Mouse (Mus musculus) heart, postnatal 10 days (tissue): ENCODE measurements at regions not wholly inside any gene's neighbourhood (a gene's known extent, or its start where the extent isn't known, plus 50 kb on each side); places are given as distances from the start of the nearest gene placed in this dataset.

ENCODE experiments used
- DNase-seq, 2 experiments: peaks; one replicate each; pipeline ENCODE4 v3.0.0; 2021
- intact Hi-C: fragments of 180-260 bp; cut with DNase I; formaldehyde crosslinking; loops from one replicate; pipeline ENCODE4 v1.15.1; 2025

DNA sequence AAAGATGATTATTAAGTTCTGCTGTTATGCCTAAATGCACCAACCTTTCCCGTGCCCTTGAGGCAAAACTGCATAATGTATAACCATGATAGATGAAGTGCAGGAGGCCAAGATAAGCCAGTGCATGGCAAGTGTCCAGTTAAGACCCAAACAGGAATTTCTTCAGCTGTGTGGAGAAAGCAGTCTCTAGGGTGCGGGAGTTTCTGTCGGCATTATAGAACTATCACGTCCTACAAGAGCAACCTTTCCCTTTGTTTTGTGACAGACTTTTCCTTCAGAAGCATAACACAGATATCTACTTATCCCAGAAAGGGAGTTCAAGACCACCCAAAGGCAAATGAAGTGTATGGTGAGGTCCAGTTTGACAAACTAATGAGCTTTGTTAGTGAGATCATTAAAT lies 560.1 kb upstream of the Cdh18 start:
- DNase-seq = no peak
- intact Hi-C loops = no loop called here

DNA sequence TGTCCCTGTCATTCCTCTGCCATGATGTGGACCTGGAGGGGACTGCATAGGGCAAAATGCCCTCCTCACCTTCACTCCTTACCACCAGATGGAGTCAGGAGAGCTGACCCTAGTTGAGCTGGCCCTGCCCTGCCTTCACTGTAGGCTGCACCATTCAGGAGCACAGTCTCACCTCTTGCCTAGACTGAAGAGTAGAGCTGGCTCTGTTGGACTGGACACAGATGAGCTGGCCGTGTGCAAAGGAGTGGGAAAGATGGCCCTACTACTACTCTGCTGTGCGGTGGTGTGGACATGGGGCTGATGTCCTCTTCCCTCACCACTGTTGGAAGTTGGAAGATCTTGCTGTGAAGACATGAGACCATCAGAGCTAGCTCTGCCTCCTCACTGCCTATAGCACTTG lies 555.5 kb upstream of the Cdh18 start:
- intact Hi-C loops = no loop called here
- no peak for DNase-seq

DNA sequence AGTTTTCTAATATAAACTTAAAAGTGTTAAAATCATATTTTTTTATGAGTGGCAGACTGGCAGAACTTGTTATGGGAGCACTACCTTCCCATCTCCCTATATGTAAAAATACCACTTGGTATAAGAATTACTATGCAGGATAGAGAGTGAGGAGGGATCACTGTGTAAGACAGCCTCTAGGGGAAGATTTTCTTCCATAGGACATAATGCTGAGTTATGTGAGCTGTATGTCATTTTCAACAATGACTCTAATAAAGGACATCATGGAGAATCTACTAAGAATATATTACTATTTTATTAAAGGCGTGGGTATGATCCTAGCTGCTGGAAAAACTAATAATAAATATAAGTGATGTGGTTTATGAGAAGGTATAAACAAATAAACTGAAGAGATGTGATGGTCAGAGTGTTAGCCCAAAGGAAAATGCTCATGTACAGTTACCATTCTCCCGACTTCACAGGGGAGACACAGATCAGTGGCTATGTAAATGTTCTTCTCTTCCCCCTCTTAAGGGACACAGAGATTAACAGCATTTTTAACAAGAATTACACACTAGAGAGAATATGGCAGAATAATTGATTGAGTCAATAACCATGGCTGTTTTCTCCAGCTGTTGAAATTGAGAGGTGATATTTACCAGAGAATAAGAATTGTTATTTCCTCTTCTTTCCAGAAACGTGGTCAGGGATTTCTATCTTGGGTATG lies 553.5 kb upstream of the Cdh18 start:
- intact Hi-C loops = no loop called here

DNA sequence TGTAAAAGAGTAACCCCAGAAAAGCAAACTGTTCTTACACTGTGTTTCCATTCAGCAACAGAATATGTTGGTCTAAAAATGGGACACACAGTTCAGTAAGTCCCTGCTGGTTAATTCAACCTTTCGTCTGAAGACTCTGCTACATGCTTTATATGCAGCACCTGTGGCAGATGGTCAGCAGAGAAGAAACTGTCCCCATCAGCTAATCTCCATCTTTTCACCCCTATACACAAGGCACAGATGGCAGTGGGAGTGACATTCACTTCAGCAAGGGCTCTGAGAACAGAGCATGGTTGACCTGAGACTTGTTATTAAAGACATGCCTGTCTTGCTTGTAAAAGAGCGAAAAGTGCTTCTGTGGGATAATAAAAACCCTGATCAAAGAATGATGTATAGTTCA lies 528.8 kb upstream of the Cdh18 start:
- no peak for DNase-seq
- intact Hi-C loops = no loop called here

More for the DNA sequence above, 553.5 kb upstream of the Cdh18 start:
- DNase-seq = no peak

DNA sequence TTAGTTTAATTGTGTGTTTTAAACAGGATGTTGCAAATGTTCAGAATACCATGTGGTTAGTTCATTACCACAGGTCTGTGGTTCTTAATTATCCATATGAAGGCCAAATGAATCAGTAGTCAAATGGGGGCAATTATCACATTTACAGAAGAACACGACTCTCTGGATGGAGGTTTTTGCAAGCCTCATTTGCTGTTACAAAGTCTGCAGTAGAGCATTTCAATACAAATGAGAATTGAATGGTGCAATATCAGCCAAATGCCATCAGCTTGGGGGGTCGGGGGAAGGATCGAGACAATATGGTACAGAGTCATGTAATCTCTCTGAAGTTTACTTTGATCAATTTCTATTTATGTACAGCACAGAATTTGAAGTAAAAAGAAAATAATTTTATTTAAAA lies 518.6 kb upstream of the Cdh18 start:
- DNase-seq = no peak
- intact Hi-C loops = no loop called here

DNA sequence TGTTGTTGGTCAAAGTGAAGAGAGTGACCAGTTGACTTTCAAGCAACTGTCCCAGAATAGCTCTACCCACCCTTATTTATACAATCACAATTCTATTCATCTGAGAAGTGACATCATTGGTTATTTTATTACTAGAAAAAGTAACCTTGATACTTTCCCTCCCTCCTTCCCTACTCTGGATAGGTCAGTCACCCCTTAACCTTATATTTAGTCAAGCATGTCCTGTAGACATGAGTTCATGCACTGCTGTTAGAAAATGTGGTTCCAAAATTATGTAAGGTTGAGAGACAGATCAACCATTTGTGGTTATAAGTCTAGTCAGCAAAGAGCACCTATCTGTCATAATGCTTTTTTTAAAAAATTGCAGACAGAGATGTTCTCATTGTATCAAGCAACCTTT lies 502.4 kb upstream of the Cdh18 start:
- no peak for DNase-seq
- intact Hi-C loops = no loop called here

DNA sequence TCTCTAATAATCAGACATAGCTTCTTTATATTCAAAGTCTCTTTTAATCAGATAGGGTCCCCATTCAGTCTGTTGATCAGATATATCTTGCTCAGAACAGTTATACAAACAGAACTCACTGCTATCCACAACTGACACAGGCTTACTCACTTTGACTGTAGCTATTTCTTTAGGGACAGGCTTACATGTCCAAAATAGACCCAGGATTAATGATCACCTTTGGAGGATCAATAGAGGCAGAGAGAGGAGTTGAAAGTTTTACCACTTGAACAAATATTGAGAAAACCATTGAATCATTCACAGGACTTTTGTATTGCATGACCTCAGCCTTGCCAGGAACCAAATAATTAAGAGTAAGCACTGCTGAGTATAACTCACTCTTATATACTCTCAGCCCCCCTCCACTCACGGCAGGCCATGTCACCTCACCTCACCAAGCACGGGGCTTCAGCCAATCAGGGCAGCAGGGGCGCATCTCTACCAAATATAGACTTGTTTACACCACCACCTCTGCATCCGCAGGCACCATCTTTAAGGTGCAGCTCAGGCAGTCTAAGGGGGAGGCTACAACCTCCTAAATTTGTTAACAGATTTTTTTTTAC lies 501.8 kb upstream of the Cdh18 start:
- no peak for DNase-seq
- intact Hi-C loops = no loop called here

DNA sequence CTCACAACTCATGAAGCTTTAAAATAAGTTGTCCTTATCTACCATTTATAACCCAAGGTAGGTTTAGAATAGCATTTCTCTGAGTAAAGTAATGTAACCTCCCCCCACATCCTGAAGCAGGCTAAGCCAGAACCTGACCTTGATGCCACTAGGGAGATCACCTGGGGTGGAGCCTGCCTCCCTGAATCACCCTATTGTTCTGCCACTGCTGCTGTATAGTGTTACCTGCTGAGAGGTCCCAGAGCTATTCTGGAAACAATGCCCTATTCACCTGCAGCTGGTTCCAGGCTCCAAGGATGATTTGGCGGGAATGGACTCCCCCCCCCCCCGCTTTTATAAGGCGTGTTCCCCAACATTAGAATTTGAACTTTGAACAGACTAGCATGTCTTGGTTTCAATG lies 462.0 kb upstream of the Cdh18 start:
- no peak for DNase-seq
- intact Hi-C loops = no loop called here

DNA sequence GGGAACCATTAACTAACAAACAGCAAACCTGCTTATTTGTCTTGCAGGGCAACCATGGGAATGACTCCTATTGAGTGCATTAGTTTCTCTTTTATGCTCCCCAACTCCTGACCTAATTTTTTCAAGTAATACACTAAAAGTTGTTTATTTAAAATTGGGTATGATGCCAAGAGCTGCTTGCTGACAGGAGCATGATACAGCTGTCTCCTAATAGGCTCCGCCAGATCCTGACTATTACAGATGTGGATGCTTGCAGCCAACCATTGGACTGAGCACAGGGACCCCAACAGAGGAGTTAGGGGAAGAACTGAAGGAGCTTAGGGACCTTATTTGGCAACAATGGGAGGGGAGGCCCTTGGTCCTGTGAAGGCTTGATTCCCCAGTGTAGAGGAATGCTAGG lies 427.1 kb upstream of the Cdh18 start:
- no peak for DNase-seq
- intact Hi-C loops = no loop called here

DNA sequence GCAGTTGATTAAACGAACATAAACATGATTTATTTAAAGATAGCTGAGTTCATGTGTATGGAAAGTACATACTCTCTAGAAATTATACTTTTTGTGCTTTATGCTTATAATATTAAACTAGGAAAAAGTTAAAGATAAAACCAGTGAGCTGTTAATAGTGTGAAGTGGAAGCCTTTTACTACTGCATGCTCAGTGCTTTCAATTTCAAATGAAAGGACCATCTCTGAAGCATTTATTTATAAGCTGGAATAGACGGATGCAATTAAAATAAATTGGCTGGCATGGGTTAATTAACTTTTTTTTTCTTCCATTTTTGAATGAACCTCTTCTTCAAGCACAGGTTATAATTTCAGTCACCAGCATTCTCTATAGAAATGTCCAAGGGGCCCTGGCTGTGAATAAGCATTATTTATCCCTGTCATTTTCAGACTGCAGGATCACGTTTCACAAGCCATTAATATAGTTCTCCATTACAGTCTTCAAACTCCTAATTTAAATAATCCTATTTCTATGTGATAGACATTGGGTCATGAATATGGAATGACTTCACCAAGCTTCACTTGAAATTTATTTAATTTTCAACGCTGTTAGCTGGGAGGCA lies 396.8 kb upstream of the Cdh18 start:
- intact Hi-C loops = no loop called here
- DNase-seq = no peak

DNA sequence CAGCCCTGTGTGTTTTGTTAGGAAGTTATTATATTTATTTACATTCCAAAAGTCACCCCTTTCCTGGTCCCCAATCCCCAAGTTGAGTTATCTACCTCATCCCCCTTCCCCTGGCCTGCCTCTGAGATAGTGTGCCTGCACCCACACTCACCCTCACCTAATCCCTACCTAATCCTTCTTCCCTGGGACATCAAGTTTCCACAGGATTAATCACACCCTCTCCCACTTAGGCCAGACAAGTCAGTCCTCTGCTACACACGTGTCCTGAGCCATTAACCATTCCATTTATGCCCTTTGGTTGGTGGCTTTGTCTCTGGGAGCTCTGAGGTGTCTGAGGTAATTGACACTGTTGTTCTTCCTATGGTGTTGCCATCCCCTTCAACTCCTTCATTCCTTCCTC lies 396.1 kb upstream of the Cdh18 start:
- intact Hi-C loops = no loop called here
- DNase-seq = no peak

DNA sequence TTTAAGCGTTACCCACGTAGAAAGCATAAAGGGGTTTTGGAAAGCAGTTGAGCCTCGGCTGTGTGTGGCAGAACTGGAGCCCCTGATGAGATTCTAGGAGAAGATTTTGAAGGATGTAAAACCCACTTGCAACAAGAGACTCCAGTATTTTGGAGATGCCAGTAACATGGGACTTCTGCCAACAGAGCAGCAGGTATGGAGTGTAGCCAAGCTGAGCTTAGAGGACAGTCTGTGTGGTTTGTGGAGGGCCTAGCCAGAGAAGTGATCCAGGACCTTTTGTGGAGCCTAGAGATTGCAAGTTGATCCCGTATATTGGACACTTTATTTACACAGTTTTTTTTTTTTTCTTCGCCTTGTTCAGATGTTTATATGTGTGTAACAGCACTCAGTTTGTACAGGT lies 378.5 kb upstream of the Cdh18 start:
- peak in 1 of 2 experiments; percentile 6 for DNase-seq
- intact Hi-C loops = no loop called here

DNA sequence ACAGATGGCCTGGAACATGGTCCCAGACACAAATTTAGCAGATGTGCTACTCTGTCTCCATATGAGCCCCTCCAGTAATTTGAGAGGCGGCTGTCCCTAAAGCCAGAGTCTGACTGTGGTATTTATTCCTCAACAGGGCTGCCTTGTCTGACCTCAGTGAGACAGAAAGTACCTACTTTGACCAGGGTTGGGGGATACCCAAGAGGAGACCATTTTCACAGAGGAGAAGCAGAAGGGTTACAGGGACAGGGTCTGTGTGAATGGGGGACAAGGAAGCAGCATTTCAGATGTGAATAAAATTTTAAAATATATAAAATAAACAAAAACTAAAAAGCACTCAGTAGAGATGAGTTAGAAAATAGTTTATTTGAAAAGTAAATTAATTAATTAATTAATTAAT lies 339.8 kb upstream of the Cdh18 start:
- intact Hi-C loops = no loop called here
- no peak for DNase-seq

DNA sequence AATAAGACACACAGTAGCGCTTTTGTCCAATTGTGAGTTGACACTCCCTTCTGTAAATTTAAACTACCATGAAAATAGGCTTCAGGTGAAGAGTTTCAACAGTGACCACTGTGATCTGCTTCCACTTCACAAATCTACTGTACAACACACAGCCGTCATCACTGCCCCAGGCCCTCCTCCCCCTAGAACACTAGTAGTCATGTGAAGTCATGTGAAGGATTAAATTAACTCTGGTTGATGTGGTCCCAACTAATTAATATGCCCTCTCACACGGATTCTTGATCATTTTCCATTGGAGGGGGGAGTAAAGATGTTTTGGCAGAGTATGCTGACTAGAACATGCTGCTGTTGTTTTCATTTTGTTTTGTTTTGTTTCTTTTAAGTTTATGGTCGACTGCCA lies 316.2 kb upstream of the Cdh18 start:
- no peak for DNase-seq
- intact Hi-C loops = no loop called here

DNA sequence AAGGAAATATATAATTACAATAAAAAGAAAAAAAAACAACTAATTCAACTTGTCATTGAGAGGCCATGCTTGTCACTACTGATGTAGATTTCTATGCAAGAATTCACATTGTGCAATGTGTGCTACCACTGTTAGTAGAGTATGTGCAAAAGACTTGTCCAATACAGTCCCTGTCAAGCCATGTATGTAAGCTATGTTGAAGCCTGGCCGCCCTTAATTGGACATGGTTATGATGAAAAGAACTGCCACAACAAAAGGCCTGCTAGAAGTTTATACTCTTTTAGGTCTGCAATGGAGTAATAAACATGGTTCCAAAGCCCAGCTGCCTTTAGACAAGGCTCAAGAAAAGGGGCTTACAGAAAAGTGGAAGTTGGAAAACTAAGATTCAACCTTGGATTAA lies 267.9 kb upstream of the Cdh18 start:
- no peak for DNase-seq
- intact Hi-C loops = no loop called here

DNA sequence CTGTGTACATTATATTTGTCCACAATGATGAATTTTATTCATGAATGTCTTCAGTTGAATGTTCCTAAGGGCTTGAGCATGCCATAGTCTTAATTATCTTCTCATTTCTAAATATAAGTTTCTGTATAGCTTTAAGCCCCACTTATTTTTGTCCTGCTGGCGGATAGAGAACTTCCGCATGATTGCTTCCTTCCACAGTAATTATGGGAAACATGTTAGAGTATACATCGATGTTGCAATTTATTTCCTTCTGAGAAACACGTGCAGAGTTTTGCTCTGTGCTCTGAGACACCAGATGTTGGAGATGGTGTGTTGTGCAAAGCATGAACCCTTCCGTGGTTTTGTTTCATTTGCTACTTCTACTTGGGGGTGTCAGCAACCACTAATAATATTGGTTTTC lies 237.8 kb upstream of the Cdh18 start:
- DNase-seq = no peak
- intact Hi-C loops = no loop called here

DNA sequence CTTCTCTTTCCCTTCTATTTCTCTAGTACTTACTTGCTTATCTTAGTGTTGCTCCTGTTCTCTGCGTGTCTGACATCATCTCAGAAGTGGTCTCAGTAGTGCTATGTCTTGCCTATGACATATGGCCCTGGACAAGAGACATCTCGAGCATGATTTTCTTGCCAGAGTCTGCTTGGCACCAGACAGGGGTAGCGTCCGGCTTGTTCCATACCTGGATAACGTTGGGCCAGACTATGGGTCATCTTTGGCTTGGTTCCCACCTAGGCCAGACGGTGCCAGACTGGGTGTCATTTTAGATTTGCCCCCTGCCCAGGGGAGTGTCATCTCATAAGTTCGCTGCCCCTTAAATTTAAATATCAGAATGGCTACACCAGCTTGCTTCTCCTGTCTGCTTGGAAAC lies 229.8 kb upstream of the Cdh18 start:
- intact Hi-C loops = no loop called here
- no peak for DNase-seq

DNA sequence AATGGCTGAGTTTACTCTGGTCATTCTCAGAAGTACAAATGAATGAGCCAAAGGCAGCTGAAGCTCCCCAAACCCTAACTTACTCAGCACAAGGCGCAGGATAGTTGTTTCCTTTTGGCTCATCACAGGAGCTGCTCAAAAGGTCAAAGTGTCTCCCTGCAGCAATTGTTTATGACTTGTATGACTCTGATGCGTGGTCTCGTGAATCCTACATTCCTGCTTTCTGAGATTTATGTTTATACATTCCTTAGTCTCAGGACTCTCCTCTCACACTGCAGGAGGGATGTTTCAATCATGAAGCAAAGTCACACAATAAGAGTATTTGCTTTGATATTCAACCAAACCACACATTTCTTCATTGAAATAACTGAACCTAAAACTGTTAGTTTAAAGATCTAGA lies 209.9 kb upstream of the Cdh18 start:
- intact Hi-C loops = no loop called here
- no peak for DNase-seq

DNA sequence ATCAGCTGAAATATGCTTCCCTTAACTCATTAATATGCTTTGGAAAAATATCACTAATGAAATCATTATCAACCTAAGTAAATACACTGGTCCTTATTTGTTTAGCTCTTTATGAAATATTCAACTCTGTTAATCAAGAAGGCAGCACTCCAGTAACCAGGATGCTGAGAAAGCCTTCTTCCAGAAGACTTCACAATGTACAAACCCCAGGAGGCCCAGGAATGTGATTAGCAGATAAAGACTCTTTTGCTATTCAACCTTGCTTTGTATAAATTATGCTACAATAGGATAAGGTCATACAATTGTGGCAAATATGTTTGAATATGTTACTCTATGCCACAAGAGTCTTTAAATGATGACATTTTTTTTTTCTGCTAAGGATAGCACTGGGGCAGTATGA lies 204.5 kb upstream of the Cdh18 start:
- no peak for DNase-seq
- intact Hi-C loops = no loop called here

DNA sequence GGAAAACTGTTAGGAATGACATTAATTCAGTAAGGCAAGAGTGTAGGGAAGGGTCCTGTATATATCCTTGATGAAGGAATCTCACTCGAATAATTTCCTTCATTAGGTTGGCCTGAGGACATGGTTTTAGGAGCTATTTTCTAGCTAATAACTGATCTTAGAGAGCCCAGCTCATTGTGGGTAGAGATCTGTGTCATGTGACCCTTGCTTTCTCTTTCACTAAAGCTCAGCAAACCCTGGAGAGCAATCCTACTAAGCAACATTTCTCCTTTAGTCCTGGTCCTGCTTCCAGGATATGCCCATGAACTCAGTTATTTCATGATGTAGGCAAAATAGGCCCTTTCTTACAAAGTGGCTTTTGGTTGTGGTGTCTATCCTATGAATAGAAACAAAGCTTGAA lies 197.3 kb upstream of the Cdh18 start:
- DNase-seq = no peak
- intact Hi-C loops = no loop called here
